Mouse (Mus musculus) cerebellum, postnatal 10 days (tissue): Measurements from ENCODE around the gene 6330409D20Rik.

Experiments
- DNase-seq, 2 experiments: peaks; one replicate each; pipeline ENCODE4 v3.0.0; 2021; ENCODE audit warnings: mixed read lengths in 2 of 2

6330409D20Rik gene

DNA sequence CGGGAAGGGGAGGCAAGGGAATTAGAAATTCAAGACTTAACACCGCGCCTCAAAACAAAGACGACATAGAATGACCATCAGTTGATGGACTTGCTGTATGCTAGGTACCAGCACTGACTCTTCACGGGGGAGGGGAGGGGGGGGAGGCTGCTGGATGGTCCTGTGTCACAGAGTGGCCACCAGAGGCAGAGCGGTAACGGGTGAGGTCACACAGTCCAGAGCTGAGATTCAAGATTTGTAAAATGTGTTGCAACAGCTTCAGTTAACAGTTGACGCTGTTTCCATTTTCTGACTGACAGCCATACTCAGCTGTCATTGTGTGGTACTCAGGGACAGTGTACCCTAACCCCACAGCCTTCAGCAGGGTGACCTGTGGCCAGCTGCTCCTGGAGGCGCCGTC, 11.4 kb upstream of the 6330409D20Rik start:
- DNase-seq = no peak

GRCm38 (mm10) chr2:32751665-32752033, 10.8 kb upstream of the 6330409D20Rik start:
- no peak for DNase-seq

GRCm38 (mm10) chr2:32750887-32751664, 10.3 kb upstream of the 6330409D20Rik start:
- DNase-seq = peak; percentile 52 to 59

DNA sequence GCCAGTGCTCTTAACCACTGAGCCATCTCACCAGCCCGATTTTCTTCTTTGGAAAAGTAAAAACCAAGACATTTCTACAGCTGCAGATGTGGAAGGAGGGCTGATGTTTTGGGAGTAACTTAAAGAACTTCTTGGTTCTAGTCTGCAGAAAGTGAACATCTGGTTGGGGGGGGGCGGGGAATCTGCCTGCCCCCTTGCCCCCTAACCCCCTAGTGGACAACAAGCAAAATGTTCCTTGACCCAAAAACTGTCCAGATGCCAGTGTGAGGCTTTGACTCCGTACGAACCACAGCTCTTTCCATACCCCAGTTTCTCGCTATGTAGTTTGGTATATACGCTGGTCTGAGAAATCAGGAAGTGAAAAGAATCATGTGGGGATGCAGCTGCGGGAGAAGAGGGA, 9.4 kb upstream of the 6330409D20Rik start:
- DNase-seq = peak in 1 of 2 experiments; percentile 9

GRCm38 (mm10) chr2:32749082-32749481, 8.3 kb upstream of the 6330409D20Rik start:
- peak; percentile 13 to 16 for DNase-seq

DNA sequence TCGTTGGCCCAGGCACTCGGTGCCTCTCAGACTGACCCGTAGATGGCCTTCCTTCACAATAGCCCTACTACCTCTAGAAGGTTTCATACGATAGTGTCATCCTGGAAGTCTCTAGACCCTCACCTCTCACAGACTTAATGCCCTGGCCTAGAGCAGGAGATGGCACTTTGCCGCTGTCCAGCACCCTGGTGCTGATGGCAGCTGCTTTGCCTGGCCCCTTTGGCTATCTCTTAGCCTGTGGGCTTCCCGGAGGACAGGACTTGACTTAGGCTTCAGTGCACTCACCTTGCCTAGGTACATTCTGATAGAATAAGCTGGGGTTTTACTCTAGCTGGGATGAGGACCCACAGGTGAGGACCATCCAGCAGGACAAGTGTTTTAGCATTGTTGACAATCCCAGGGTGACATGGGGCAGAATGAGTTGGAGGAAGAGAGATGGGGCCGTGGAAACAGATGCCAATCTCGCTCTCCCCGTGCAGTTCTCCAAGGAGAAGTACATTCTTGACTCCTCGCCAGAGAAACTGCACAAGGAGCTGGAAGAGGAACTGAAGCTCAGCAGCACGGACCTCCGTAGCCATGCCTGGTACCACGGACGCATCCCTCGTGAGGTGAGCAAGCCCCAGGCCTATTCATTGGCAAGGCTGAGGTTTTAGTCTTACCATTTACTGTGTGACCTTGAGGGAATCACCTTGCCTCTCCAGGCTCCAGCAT, 3.6 kb upstream of the 6330409D20Rik start:
- DNase-seq = no peak

DNA sequence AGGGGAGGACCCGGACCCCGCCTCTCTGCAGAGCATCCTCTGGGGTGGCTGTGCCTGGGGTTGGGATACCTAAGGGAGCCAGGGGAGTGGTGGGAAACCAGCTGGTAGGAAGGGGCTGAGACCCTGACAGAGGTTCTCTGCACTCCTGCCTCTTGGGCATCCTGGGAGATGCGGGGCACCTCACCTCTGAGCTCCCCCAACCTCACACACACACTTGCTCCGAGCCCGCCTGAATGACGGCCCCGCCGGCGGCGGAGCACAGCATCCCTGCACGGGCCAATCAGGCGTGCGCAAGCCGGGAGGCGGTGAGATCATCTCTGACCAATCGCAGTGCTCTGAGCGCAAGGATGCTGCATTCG, 1.3 kb upstream of the 6330409D20Rik start:
- peak; percentile 92 to 94 for DNase-seq

DNA sequence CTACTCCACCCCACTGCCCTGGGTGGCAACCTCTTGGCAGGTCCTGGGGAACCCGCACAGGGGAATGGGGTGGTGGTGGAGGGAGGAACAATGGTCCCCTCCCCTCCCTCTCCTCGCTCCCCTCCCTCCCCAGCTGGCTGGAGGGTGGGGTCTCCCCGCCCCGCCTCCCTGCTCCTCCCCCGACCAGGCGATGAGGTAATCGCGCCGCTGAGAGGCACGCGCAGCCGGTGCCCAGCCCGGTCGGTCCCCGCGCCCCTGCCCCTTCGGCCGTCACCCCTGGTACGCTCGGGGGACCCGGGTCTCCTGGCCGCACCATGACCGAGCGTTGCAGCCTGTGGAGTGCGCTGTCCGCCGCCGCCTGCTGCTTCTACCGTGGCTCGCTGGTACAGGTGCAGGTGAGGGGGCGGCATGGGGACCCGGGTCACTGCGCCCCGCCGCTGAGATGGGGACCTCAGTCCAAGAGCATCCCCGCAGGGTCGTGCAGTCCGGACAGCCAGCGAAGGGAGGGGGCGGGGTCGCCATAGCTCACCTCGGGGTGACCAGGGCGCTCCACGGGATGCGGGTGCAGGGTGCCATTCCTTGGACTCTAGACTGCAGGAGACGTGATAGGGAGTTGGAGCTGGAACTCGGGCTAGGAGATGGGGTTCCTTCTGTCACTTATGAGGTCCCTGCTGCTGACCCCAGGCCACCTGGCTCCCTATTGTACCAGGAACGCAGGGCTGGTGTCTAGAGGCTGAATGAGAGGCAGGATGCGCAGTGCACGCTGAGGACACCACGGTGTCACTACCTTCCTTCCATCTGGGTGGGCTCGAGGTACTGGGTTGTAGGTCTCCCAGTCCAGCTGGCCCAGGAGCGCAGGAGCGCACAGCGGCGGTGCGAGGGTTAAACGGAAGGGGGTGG, 707 bp upstream of the 6330409D20Rik start:
- DNase-seq = peak; percentile 89 to 93

DNA sequence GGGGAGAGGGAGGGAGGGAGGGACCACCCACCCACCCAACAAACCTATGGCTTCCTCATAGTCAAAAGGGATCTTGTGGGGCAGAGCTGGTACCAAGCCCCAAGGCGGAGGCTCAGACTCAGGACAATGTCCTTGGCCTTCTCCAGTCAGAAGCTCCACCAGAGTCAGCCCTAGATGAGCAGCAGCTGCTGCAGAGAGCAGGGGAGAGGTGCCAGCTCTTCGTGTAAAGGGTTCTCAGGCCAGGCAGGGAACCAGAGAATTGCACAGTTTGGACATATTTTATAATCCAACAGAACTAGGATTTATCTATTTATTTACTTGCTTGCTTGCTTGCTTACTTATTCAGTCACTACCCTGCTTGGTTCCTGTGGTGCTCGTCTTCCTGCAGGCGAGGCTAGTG, 1.5 kb downstream of the 6330409D20Rik start:
- DNase-seq = peak in 1 of 2 experiments; percentile 33

GRCm38 (mm10) chr2:32737008-32737407, 3.8 kb downstream of the 6330409D20Rik start:
- DNase-seq = no peak

DNA sequence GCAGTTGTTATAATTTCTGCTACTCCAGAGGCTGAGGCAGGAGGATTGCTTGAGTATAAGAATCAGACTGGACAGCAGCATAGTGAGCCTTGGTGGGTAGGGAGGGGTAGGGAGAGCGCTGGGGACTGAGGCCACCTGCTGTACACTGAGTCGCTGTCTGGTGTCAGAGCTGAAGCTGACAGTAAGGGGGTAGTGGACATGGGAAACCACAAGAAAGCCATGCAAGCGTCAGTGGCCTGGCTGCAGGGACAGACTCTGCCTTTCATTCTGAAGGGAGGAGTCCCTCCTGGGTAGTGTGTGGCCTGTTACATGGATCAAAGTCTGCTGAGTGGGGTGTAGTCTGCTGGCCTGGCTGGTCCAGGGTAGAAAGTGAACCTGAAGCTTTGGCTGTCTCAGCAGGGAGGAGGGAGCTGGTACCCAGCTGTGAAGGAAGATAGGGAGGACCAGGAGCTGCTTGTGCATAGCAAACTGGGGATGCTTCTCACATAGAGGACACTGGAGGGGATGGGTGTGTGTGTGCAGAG, 4.4 kb downstream of the 6330409D20Rik start:
- no peak for DNase-seq

- no peak for DNase-seq
Measured at GRCm38 (mm10) chr2:32734933-32735332, 5.9 kb downstream of the 6330409D20Rik start.

- DNase-seq = peak in 1 of 2 experiments; percentile 47
Measured at GRCm38 (mm10) chr2:32734480-32734879, 6.3 kb downstream of the 6330409D20Rik start.

GRCm38 (mm10) chr2:32732695-32733094, 8.1 kb downstream of the 6330409D20Rik start:
- DNase-seq = no peak

DNA sequence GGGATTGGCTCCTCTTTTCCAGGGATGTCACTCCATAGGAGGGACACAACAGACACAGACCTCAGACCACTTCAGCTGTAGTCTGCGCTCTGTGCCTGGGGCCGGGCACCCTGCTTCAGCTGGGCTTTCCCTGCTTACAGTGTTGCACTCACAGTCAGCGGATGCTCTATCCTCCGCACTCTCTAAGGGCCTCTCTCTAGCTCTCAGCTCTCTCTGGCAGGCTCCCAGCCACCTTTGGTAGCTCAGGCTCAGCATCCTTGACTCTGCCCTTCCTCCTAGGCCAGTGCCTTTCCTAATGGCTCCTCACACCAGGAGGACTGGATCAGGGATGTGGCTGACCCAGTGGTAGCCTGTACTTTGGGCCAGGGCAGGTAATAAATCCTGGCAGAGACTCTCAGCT, 8.9 kb downstream of the 6330409D20Rik start:
- DNase-seq = peak in 1 of 2 experiments; percentile 25

DNA sequence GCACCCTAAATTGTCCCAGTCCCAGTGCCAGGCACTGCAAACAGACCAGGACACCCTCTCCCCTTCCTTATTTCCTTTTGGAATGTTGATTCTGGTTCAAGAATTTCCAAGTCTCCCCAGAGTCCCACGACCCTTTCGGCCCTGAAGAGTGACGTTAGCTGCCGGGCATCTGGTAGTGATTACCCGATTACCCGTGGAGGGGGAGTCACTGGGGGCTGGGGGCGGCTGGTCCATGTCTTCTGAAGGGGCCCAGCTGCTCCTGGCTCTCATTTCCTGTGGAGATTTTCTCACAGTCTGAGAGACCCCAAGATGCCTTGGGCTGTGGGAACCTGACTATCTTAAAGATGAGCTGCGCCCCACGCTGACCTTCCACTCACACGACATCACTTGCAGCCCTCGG, 10.0 kb downstream of the 6330409D20Rik start:
- DNase-seq = no peak

- DNase-seq = no peak
Measured at GRCm38 (mm10) chr2:32729547-32729946, 11.3 kb downstream of the 6330409D20Rik start.

GRCm38 (mm10) chr2:32728463-32728862, 12.4 kb downstream of the 6330409D20Rik start:
- DNase-seq = no peak

DNA sequence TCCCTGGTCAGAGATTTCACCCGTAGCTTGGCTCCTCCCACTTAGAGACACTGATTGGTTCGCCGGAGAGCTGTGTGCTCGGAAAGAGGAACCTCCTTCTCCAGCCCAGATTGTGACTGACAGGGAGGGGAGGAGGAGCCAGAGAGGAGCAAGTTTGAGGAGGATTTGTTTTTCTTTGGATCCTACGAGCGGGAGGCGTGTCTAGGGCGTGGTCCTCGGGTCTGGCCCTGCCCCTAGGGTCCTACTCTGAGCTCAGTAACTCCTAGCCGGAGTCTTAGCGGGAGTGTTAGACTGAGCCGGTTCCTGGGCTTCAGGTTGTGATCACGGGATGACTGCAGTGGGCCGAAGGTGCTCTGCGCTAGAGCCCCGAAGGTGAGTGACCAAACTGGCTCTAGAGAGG, 13.4 kb downstream of the 6330409D20Rik start:
- peak; percentile 89 to 94 for DNase-seq

GRCm38 (mm10) chr2:32724832-32725790, 15.7 kb downstream of the 6330409D20Rik start:
- DNase-seq = no peak

- DNase-seq = no peak
Measured at GRCm38 (mm10) chr2:32724149-32724548, 16.7 kb downstream of the 6330409D20Rik start.

DNA sequence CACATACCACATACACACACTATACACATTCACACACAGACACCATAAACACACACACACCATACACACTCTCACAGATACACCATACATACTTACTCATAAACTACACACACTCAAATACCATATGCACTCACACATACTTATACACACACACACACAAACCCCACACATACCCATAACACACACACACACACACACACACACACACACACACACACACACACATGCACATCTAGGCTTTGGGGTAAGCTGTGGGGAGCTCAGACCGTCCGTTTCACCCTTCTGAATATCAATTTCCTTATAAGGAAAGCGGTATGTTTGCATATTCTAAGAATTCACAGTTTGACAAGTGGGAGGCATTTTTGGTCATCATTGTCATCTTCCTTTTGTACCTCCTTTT, 18.2 kb downstream of the 6330409D20Rik start:
- DNase-seq = no peak
